Mouse (Mus musculus) urinary bladder, adult 2 months (tissue): Measurements from ENCODE around the gene Naa25. TPM values are rescaled to one million over a fixed set of nuclear protein-coding genes. Genes with fewer than 3 reads are reported as not detected.

Experiments
- DNase-seq: peaks from one replicate; pipeline ENCODE4 v3.0.0; 2022; ENCODE audit warnings: low spot score
- polyA plus RNA-seq: library from polyadenylated mRNA; depleted of rRNA; stranded (reverse); fragments of >200 nt; gene quantifications from 2 replicates; pipeline ENCODE4 v1.2.3, GENCODE M21; 2012

The Naa25 gene
- polyA plus RNA-seq, 1 experiment = 17.2 TPM

- no peak for DNase-seq
These were observed 4.3 kb upstream of the Naa25 start for GRCm38 (mm10) chr5:121393402-121393801.

GRCm38 (mm10) chr5:121395621-121396020 lies 2.1 kb upstream of the Naa25 start:
- DNase-seq = no peak

GRCm38 (mm10) chr5:121398146-121398964 lies 619 bp downstream of the Naa25 start:
- no peak for DNase-seq

- DNase-seq = no peak
These were observed 1.3 kb downstream of the Naa25 start for GRCm38 (mm10) chr5:121398965-121399462.

GRCm38 (mm10) chr5:121399540-121399939 lies 1.8 kb downstream of the Naa25 start:
- DNase-seq = no peak

- DNase-seq = no peak
These were observed 2.3 kb downstream of the Naa25 start for GRCm38 (mm10) chr5:121400064-121400463.

GRCm38 (mm10) chr5:121400849-121401248 lies 3.1 kb downstream of the Naa25 start:
- DNase-seq = no peak

- DNase-seq = no peak
These were observed 10.1 kb downstream of the Naa25 start for GRCm38 (mm10) chr5:121407856-121408255.

GRCm38 (mm10) chr5:121410975-121411374 lies 13.2 kb downstream of the Naa25 start:
- DNase-seq = no peak

GRCm38 (mm10) chr5:121420721-121421120 lies 23.0 kb downstream of the Naa25 start:
- DNase-seq = no peak

- DNase-seq = no peak
These were observed 25.1 kb downstream of the Naa25 start for GRCm38 (mm10) chr5:121422787-121423186.

GRCm38 (mm10) chr5:121423297-121423696 lies 25.6 kb downstream of the Naa25 start:
- no peak for DNase-seq

GRCm38 (mm10) chr5:121428954-121429353 lies 31.2 kb downstream of the Naa25 start:
- no peak for DNase-seq

- DNase-seq = no peak
These were observed 40.4 kb downstream of the Naa25 start for GRCm38 (mm10) chr5:121438131-121438530.

- no peak for DNase-seq
These were observed 41.0 kb downstream of the Naa25 start for GRCm38 (mm10) chr5:121438756-121439155.

GRCm38 (mm10) chr5:121443548-121443947 lies 45.8 kb downstream of the Naa25 start:
- DNase-seq = no peak

- no peak for DNase-seq
These were observed 47.1 kb downstream of the Naa25 start for GRCm38 (mm10) chr5:121444870-121445269.

- no peak for DNase-seq
These were observed 50.7 kb downstream of the Naa25 start for GRCm38 (mm10) chr5:121448450-121448849.

GRCm38 (mm10) chr5:121449976-121450375 lies 52.2 kb downstream of the Naa25 start:
- no peak for DNase-seq

- no peak for DNase-seq
These were observed 52.7 kb downstream of the Naa25 start for GRCm38 (mm10) chr5:121450476-121450875.

GRCm38 (mm10) chr5:121451203-121451602 lies 53.5 kb downstream of the Naa25 start:
- no peak for DNase-seq

- no peak for DNase-seq
These were observed 53.9 kb downstream of the Naa25 start, which contains the start of gene Tmem116 for GRCm38 (mm10) chr5:121451644-121452025. Gene Tmem116 (plus strand): TSS chr5:121451893.
